Mouse (Mus musculus) spleen, postnatal 4 days (tissue): Measurements from ENCODE around the gene Pttg1.

Experiments
- DNase-seq, 2 experiments: peaks; one replicate each; pipeline ENCODE4 v3.0.0; 2022; ENCODE audit warnings: low spot score in 2 of 2

Pttg1 gene

GRCm38 (mm10) chr11:43425824-43426413 lies at the start of gene Pttg1:
Gene Pttg1 (minus strand): TSS chr11:43426251.
- peak; percentile 81 to 87 for DNase-seq

GRCm38 (mm10) chr11:43474225-43474774 lies 48.2 kb upstream of the Pttg1 start, which contains the start of gene C1qtnf2:
Gene C1qtnf2 (plus strand): TSS chr11:43474276.
- peak; percentile 12 to 52 for DNase-seq

DNA sequence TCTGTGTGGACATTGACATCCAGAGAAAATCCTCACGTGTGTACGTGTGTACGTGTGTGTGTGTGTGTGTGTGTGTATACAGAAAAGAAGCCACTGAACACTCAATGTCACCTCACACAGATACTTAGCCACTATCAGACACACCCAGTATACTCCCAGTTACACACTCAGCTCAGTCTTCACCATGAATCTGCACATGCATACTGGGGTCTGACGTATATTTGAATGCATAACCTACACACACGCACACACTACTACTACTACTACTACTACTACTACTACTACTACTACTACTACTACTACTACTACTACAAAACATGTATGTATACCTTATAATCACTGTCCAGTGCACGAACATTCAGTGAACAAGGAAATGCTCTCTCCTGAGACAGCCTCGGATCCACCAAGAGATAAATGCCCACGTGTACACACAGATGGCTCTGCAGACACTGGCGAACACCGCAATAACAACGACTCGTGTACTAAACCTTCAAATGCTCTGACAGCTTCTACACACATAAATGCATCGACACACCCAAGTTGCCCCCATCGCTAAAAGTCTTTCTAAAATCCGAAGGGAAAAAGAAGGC lies 47.7 kb upstream of the Pttg1 start:
- DNase-seq, result no peak

- DNase-seq, result peak in 1 of 2 experiments; percentile 11
Observed at GRCm38 (mm10) chr11:43473115-43473514, 47.1 kb upstream of the Pttg1 start.

- DNase-seq, result peak in 1 of 2 experiments; percentile 24
Observed at GRCm38 (mm10) chr11:43470881-43471820, 45.1 kb upstream of the Pttg1 start.

DNA sequence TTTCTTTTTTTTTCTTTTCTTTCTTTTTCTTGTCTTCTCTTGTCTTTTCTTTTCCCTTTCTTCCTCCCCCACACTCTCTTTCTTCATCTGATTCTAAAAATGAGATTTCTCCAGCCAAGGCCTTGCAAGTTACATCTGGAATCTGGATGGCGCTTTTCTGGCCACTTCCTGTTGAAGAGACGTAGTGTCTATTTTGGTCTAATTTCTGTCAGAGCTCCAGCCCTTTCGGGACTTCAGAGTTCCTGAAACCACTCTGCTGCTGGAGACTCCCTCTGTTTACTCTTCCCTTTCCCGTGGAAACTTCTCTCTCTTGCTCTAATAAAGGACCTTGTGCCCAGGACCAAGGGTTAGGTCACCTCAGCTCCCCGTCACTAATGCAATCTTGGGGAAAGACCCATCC lies 44.1 kb upstream of the Pttg1 start:
- DNase-seq, result peak in 1 of 2 experiments; percentile 10

DNA sequence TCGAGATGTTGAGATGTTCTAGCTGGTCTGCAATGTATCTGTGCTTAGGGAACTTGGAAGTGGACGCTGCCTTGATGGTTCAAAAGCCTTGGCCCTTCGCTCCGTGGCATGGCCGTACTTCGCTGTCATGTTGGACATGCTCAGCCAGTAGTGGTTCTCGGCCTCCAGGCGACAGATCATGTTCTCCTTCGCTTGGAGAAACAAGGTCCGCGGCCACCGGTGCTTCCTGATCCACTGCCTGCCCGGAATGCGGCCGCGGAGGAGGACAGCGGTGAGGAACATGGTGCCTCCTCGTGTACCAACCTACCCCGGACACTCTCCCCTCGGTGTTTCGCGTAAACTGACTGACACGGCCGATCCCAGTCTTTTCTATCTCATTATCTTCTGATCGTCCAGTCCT lies 37.2 kb upstream of the Pttg1 start:
- DNase-seq, result no peak

DNA sequence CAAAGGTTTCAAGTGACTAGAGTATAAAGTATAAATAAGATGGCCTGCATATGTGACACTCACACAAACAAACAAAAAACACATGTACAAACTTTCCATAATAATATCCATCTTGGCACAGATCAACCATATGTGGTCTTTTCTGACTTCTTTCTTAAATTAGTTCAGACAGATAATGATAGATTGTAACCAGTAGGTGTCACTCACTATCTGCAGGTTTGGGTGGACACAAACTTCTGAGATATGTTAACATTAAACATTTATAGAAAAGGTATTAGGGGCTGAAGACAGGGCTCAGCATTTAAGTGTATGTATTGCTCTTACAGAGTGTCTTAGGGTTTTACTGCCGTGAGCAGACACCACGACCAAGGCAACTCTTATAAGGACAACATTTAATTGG lies 26.2 kb upstream of the Pttg1 start:
- no peak for DNase-seq

- no peak for DNase-seq
Observed at GRCm38 (mm10) chr11:43451322-43451721, 25.3 kb upstream of the Pttg1 start.

- no peak for DNase-seq
Observed at GRCm38 (mm10) chr11:43449916-43450315, 23.9 kb upstream of the Pttg1 start.

DNA sequence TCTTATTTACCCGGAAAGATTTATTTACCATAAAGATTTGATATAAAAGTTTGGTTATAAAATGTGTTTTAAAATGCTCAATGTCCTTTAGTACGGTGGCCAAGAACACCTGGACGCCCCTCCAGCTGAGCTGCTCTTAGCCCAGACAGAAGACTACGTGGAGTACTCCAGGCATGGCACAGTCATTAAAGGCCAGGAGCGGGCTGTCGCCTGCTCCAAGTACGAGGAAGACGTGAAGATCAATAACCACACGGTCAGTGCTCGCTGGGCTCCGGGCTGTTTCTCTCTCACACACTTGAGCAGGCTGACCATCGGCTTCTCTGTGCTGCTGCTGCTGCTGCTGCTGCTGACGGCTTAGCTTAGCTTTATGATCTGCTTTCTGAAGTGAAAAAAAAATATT lies 17.1 kb upstream of the Pttg1 start:
- peak in 1 of 2 experiments; percentile 51 for DNase-seq

DNA sequence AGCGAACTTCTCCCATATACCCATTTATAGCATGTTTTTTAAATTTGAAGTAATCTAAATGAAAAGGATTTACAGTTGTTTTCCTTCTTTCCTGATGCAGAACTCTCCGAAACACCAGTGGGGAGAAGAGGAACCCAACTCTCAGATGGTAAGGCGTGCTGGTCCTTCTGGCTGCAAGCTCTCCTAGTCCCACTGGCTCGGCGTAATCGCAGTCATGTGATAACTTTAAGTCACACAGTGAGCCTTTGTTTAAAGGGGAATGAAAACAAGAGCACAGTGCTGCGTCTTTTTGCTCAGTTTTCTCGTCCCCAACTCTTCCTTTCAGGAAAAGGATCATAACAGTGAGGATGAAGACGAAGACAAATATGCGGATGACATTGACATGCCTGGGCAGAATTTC lies 15.1 kb upstream of the Pttg1 start:
- no peak for DNase-seq

- no peak for DNase-seq
Observed at GRCm38 (mm10) chr11:43434024-43434407, 8.0 kb upstream of the Pttg1 start.

DNA sequence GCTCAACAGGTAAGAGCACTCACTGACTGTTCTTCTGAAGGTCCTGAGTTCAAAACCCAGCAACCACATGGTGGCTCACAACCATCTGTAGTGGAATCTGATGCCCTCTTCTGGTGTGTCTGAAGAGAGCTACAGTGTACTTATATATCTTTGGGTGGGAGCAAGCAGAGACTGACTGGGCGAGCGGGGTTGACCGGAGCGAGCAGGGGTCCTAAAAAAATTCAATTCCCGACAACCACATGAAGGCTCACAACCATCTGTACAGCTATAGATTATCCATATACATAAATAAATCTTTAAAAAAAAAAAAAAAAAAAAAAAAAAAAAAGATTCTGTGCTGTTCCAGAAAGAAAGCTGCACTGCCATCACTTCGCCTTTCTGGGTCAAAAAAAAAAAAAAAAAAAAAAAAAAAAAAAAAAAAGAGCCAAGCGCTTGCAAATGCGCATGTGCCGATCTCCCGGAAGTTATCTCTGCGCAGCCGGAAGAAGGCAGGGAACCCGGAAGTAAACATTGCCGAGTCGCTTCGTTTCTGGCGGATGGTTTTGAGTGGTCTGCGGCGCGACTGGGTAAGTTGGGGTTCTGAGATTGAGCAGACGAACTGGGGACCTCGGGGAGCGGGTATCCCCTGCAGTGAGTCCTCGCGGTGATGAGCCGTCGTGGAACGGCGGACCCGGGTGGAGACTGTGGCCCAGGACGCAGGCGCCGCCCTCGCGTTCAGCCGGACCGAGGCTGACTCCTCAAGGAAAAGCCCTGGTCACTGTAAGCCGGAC lies 7.4 kb upstream of the Pttg1 start, which contains the start of gene Slu7:
TSS of gene Slu7 (plus strand) at position 491 of the 770 bp plus-strand sequence.
- peak; percentile 67 to 84 for DNase-seq

DNA sequence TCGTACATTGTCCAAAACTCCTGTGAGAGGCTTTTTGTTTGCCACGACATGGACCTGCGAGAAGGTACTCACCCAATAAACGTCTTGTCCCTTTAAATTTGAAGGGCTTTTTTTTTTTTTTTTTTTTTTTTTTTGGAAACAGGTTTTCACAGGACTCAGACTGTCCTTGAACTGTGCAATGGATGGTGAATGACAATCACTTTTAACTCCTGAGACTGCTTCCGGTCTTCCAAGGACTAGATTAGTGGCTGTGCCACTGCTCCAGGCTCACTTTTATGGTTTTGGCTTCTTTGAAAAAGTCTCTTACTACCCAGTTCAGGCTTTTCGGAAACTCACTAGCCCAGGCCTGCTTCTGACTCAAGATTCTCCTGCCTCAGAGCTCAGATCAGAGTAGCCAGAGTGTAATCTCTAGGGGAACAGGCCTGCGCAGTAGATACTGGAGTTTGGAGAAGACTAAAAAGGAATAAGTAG lies 398 bp upstream of the Pttg1 start:
- no peak for DNase-seq

DNA sequence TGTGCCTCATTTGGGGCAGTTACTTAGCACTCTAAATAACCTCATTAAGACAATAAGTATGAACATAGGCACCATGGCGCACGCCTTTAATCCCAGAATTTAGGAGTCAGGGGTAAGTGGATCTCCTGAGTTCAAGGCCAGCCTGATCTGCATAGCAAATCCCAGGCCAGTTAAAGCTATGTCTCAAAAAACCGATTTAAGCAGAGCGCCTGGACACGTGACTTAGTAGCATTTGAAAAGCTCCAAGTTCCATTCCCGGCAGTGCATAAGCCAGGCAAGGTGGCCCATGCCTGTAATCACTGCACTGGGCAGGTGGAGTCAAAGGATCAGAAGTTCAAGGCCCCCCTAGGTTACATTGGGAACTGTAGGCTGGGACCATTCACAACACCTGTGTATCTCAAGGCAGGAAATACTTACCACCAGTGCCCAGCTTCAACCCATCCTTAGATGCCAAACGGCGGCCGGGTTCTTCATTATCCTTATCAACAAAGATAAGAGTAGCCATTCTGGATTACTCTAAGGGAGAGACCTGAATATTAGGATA lies 813 bp downstream of the Pttg1 start:
- no peak for DNase-seq

DNA sequence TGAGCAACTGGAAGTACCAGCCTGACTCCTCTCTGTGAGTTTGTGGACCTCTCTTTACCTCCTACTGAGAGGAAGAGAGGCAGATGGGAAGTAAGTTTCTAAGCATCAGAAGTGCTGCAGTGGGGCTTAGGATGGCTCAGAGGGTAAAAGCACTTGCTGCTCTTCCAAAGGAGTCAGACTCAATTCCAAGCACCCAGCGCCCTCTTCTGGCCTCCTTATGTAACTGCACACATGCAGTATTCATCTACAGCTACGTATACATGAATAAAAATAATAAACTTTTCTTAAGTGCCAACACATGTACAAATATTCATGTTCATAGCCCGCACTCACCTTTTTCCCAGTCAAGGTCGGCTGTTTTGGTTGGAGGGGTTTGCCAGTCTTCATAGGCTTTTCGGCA lies 1.7 kb downstream of the Pttg1 start:
- DNase-seq, result no peak

DNA sequence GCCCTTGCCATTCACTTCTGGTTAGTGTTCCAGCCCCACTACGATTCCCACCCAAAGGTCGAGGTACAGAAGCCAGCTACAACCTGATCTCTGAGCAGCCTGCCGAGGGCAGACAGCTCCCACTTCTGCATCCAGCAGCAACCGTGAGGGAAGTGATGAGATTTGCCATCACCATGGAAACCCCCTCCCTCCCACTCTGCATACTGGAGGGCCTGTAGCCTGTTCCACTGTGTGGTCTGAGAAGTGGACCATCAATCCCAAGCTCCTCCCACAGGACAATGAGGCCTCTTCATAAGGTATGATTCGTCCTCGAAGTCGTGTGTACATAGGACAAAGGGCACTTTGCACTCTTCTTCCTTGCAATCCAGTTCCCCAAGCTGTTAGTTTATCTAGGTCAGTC lies 8.8 kb downstream of the Pttg1 start:
- no peak for DNase-seq

DNA sequence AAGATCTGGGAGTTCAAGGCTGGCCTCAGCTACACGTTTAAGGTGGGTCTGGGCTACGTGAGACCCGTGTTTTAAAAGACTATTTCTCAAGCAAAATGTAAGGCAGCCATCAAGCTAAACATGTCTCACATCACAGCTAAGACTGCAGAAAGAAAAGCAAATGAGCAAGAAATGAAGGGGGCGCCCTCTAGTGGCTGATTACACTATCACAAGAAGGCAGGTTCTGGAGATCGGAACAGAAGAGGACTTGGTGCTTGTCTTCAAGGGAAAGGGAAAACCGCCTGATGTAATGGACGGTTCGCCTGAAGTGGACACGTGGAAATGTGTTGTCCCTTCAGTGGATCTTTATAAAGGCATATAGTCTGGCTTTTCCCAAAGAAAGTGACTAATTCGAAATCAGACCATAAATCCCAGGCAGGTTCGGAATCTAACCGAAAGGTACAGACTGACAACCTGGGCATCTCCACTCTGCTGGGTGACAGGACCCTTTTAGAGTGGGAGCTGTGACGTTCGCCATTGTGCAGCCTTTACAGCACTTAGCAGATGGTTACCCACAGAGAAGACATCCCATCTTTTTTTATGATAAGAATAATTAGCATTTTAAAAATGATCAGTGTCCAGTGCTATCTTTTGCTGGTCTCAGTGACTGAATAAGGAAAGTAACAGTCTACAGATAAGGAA lies 13.1 kb downstream of the Pttg1 start:
- DNase-seq, result peak; percentile 70 to 89

DNA sequence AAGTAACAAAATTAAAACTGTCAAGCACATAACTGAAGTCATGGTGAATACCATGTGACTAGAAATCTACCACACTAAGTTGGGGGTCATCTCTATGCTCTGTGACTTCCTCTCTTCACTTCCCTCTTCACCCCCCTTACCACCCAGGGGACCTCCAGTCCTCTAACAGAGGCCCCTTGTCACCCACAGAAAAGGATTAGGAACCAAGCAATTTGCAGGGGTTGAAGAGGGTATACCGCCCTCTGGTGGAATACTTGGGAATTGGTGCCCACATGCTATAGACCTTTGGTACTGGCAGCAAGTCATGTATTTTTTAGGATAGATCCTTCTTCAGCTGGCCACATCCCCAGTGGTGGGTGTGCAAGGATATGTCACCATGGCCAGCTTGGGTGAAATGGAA lies 14.6 kb downstream of the Pttg1 start:
- DNase-seq, result peak; percentile 75 to 88
